In the genomic region with DNA sequence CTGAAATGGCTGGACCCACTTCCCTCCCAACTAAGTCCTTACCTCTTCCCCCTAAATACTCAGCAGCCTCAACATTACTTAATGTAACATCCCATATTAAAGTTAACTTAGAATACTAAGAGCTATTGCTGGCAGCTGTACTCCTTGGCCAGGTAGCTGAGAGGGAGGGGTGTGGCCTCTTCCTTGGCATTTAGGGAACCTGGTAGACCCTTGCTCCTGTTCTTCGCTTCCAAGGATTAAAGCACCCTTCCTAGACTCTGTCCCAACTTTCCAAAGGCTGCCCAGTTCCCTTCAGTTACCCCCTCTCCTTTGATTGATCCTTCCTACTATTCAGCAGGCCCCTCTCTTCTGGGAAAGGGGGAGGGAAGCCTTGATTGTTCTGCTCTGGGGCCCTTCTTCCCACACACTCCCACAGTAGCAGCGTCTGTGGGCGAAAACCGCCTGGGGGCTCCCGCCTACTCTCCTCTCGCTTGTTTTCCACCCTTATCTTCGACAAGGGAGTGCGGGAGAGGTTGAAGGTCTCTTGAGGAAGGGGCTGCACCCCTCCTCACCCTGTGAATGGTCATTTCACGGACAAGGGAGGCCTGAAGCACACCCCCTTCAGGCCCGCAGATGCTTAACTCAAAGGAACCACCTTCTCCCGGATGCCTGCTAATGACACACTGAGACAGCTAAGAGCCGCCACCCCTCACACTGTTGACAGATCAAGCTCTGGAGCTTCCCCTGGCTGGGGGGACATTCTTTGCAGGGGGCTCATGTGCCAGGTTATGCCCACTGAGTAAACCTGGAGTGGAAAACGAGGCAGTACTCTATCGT, we compare ENCODE assay signal across 8 mouse cellular contexts. TPM values are rescaled to one million over a fixed set of nuclear protein-coding genes. Genes with fewer than 3 reads are reported as not detected.
A peak's percentile ranks its signal among the peaks of the same experiment; 100 is the strongest.
DNase-seq lines count a peak whose midpoint lies in the region; ATAC-seq and TF ChIP-seq lines count a peak whose summit lies in the region.

No protein-coding gene starts in this region.

- peaks cover 34% of the 10 kb centered on the region for H3K4me1 ChIP-seq in forebrain, embryonic 11.5 days (replicated peaks; ENCODE audit: control insufficient read depth, insufficient read depth, low read length)
- peaks cover 71% of the 10 kb centered on the region for H3K4me1 ChIP-seq in kidney, embryonic 16.5 days (ENCODE audit: insufficient read depth, low read length)
- H3K4me1 ChIP-seq in midbrain, embryonic 15.5 days = peaks cover 50% of the 10 kb centered on the region

- H3K9ac ChIP-seq in forebrain, embryonic 11.5 days (ENCODE audit: low read length) = peak overlapping the region; percentile 61
- peak overlapping the region; percentile 75 for H3K9ac ChIP-seq in kidney, embryonic 16.5 days (replicated peaks; ENCODE audit: low read length)
- H3K9ac ChIP-seq in midbrain, embryonic 15.5 days = no peak overlapping the region

- H3K9me3 ChIP-seq in forebrain, embryonic 11.5 days (ENCODE audit: control insufficient read depth, low read length) = no peaks in the 10 kb centered on the region
- H3K9me3 ChIP-seq in kidney, embryonic 16.5 days (ENCODE audit: low read length) = no peaks in the 10 kb centered on the region
- H3K9me3 ChIP-seq in midbrain, embryonic 15.5 days = no peaks in the 10 kb centered on the region

- ATAC-seq in forebrain, embryonic 11.5 days (replicated peaks; ENCODE audit: low FRiP score) = no peak
- no peak for ATAC-seq in kidney, embryonic 16.5 days (ENCODE audit: low FRiP score, low TSS enrichment)
- no peak for ATAC-seq in midbrain, embryonic 15.5 days (replicated peaks)

- peak overlapping the region; percentile 95 for H3K4me2 ChIP-seq in forebrain, embryonic 11.5 days (ENCODE audit: low read depth, low read length, severe bottlenecking)
- H3K4me2 ChIP-seq in kidney, embryonic 16.5 days (replicated peaks; ENCODE audit: low read depth, low read length) = peak overlapping the region; percentile 80
- H3K4me2 ChIP-seq in midbrain, embryonic 15.5 days = peak overlapping the region; percentile 93

- TF ChIP-seq CTCF in layer of hippocampus, adult 2 months (conservative IDR thresholded peaks at IDR 0.05) = peak; percentile 21

- peak overlapping the region; percentile 99 for H3K27ac ChIP-seq in layer of hippocampus, adult 2 months
- H3K27ac ChIP-seq in forebrain, embryonic 11.5 days (ENCODE audit: low read depth, low read length) = no peak overlapping the region
- peak overlapping the region; percentile 98 for H3K27ac ChIP-seq in kidney, embryonic 16.5 days (ENCODE audit: low read length)
- no peak overlapping the region for H3K27ac ChIP-seq in midbrain, embryonic 15.5 days

- peak overlapping the region; percentile 85 for H3K4me3 ChIP-seq in layer of hippocampus, adult 2 months
- H3K4me3 ChIP-seq in forebrain, embryonic 11.5 days (ENCODE audit: low read depth, low read length) = peak overlapping the region; percentile 54
- peak overlapping the region; percentile 62 for H3K4me3 ChIP-seq in kidney, embryonic 16.5 days (ENCODE audit: low read length)
- H3K4me3 ChIP-seq in midbrain, embryonic 15.5 days = peak overlapping the region; percentile 56

- H3K36me3 ChIP-seq in forebrain, embryonic 11.5 days (ENCODE audit: control insufficient read depth, insufficient read depth, low read length) = no peaks in the 10 kb centered on the region
- H3K36me3 ChIP-seq in kidney, embryonic 16.5 days (ENCODE audit: insufficient read depth, low read length) = peaks cover 9% of the 10 kb centered on the region; the same call in 1 of the 2 replicates
- no peaks in the 10 kb centered on the region for H3K36me3 ChIP-seq in midbrain, embryonic 15.5 days (replicated peaks)

- DNase-seq in layer of hippocampus, adult 2 months (ENCODE audit: low spot score in 2 of 2) = no peak
- no peak for DNase-seq in layer of hippocampus, postnatal 14 days (ENCODE audit: low spot score in 2 of 2)
- peak; percentile 65 for DNase-seq in NIH3T3 (ENCODE audit: low read depth)
- DNase-seq in forebrain, embryonic 11.5 days (ENCODE audit: low spot score) = peak; percentile 68
- no peak for DNase-seq in gastrocnemius, adult 8-10 months (ENCODE audit: low spot score in 2 of 2)
- no peak for DNase-seq in gastrocnemius, postnatal 36 days

- intact Hi-C loops in gastrocnemius, postnatal 36 days (cut with DNase I) = no loop called here

- peaks cover 69% of the 10 kb centered on the region for H3K27me3 ChIP-seq in forebrain, embryonic 11.5 days (ENCODE audit: control insufficient read depth, insufficient read depth, low read length)
- H3K27me3 ChIP-seq in kidney, embryonic 16.5 days (ENCODE audit: insufficient read depth, low read length) = no peaks in the 10 kb centered on the region
- peaks cover 65% of the 10 kb centered on the region for H3K27me3 ChIP-seq in midbrain, embryonic 15.5 days (replicated peaks)

- WGBS in forebrain, embryonic 11.5 days = 2% methylated on average over 14 of the region's 14 CpGs
- WGBS in kidney, embryonic 16.5 days = 7% methylated on average over 14 of the region's 14 CpGs
- WGBS in midbrain, embryonic 15.5 days = 5% methylated on average over 14 of the region's 14 CpGs

RNA-seq across cellular contexts. Expression of a gene that starts 1.1 kb away (rescaled TPM):
- total RNA-seq in layer of hippocampus, adult 2 months (2021) = 1 to 10 TPM; 5.8 to 6.8 TPM
- total RNA-seq in layer of hippocampus, postnatal 14 days (2021) = 1 to 10 TPM; 3.5 to 5.7 TPM
- polyA plus RNA-seq in forebrain, embryonic 11.5 days (2014; fragmentation: Nextera tagmentation; extraction: Ambion mirVana) = 12.0 and 12.2 TPM in 2 replicates
- polyA plus RNA-seq in kidney, embryonic 16.5 days (2015; fragmentation: Nextera tagmentation; extraction: Ambion mirVana) = 10.6 and 10.7 TPM in 2 replicates
- polyA plus RNA-seq in midbrain, embryonic 15.5 days (2015; fragmentation: Nextera tagmentation; extraction: Ambion mirVana) = 3.3 and 3.7 TPM in 2 replicates
- total RNA-seq in gastrocnemius, adult 8-10 months (2022) = 1 to 10 TPM; 2.0 to 2.6 (median 2.3) TPM
- 1 to 10 TPM; 1.9 to 2.1 TPM for total RNA-seq in gastrocnemius, postnatal 36 days (2021)

RNA-seq across cellular contexts. Expression of a gene that starts 2.8 kb away (rescaled TPM):
- 10 to 100 TPM; 44.0 to 44.4 TPM for total RNA-seq in layer of hippocampus, adult 2 months (2021)
- 10 to 100 TPM; 33.3 to 36.9 TPM for total RNA-seq in layer of hippocampus, postnatal 14 days (2021)
- polyA plus RNA-seq in forebrain, embryonic 11.5 days (2014; fragmentation: Nextera tagmentation; extraction: Ambion mirVana) = 4.9 and 5.5 TPM in 2 replicates
- 28.8 and 32.1 TPM in 2 replicates for polyA plus RNA-seq in kidney, embryonic 16.5 days (2015; fragmentation: Nextera tagmentation; extraction: Ambion mirVana)
- 1.9 and 2.6 TPM in 2 replicates for polyA plus RNA-seq in midbrain, embryonic 15.5 days (2015; fragmentation: Nextera tagmentation; extraction: Ambion mirVana)
- total RNA-seq in gastrocnemius, adult 8-10 months (2022) = 1 to 10 TPM; 2.1 to 3.6 (median 2.8) TPM
- 1 to 10 TPM; 2.3 to 4.4 TPM for total RNA-seq in gastrocnemius, postnatal 36 days (2021)

RNA-seq across cellular contexts. Expression of a gene that starts 22.8 kb away (rescaled TPM):
- 1 to 10 TPM; 6.4 to 6.7 TPM for total RNA-seq in layer of hippocampus, adult 2 months (2021)
- total RNA-seq in layer of hippocampus, postnatal 14 days (2021) = 1 to 10 TPM; 6.1 to 6.2 TPM
- 6.8 and 7.8 TPM in 2 replicates for polyA plus RNA-seq in forebrain, embryonic 11.5 days (2014; fragmentation: Nextera tagmentation; extraction: Ambion mirVana)
- 33.8 and 37.4 TPM in 2 replicates for polyA plus RNA-seq in kidney, embryonic 16.5 days (2015; fragmentation: Nextera tagmentation; extraction: Ambion mirVana)
- polyA plus RNA-seq in midbrain, embryonic 15.5 days (2015; fragmentation: Nextera tagmentation; extraction: Ambion mirVana) = 5.8 and 5.9 TPM in 2 replicates
- total RNA-seq in gastrocnemius, adult 8-10 months (2022) = 10 to 100 TPM; 14.1 to 15.3 (median 14.2) TPM
- 10 to 100 TPM; 15.4 to 15.5 TPM for total RNA-seq in gastrocnemius, postnatal 36 days (2021)

RNA-seq across cellular contexts. Expression of a gene that starts 39.4 kb away (rescaled TPM):
- total RNA-seq in layer of hippocampus, adult 2 months (2021) = 1 to 10 TPM in 1 of 2 experiments, under 1 TPM in 1; 0.59 to 1.1 TPM
- under 1 TPM; 0.48 to 0.76 TPM for total RNA-seq in layer of hippocampus, postnatal 14 days (2021)
- polyA plus RNA-seq in forebrain, embryonic 11.5 days (2014; fragmentation: Nextera tagmentation; extraction: Ambion mirVana) = 0.40 and 0.51 TPM in 2 replicates
- polyA plus RNA-seq in kidney, embryonic 16.5 days (2015; fragmentation: Nextera tagmentation; extraction: Ambion mirVana) = 0.31 and 0.50 TPM in 2 replicates
- 0.25 and 0.46 TPM in 2 replicates for polyA plus RNA-seq in midbrain, embryonic 15.5 days (2015; fragmentation: Nextera tagmentation; extraction: Ambion mirVana)
- total RNA-seq in gastrocnemius, adult 8-10 months (2022) = not detected
- total RNA-seq in gastrocnemius, postnatal 36 days (2021) = under 1 TPM; 0.15 to 0.18 TPM

RNA-seq across cellular contexts. Expression of a gene that starts 44.6 kb away (rescaled TPM):
- 100 to 1,000 TPM; 288 to 310 TPM for total RNA-seq in layer of hippocampus, adult 2 months (2021)
- 100 to 1,000 TPM; 287 to 301 TPM for total RNA-seq in layer of hippocampus, postnatal 14 days (2021)
- 71.2 and 75.0 TPM in 2 replicates for polyA plus RNA-seq in forebrain, embryonic 11.5 days (2014; fragmentation: Nextera tagmentation; extraction: Ambion mirVana)
- 70.9 and 71.7 TPM in 2 replicates for polyA plus RNA-seq in kidney, embryonic 16.5 days (2015; fragmentation: Nextera tagmentation; extraction: Ambion mirVana)
- 117 and 119 TPM in 2 replicates for polyA plus RNA-seq in midbrain, embryonic 15.5 days (2015; fragmentation: Nextera tagmentation; extraction: Ambion mirVana)
- 10 to 100 TPM; 25.5 to 45.5 (median 36.3) TPM for total RNA-seq in gastrocnemius, adult 8-10 months (2022)
- 10 to 100 TPM; 48.6 to 49.1 TPM for total RNA-seq in gastrocnemius, postnatal 36 days (2021)

Comparison
In these comparisons a context has a peak if more than half of its experiments do, and no peak if none do; other contexts are left out.
1. DNase-seq: peak in NIH3T3 (single experiment) and forebrain, embryonic 11.5 days (single experiment); none in layer of hippocampus, adult 2 months (0 of 2), layer of hippocampus, postnatal 14 days (0 of 2), gastrocnemius, adult 8-10 months (0 of 2) and gastrocnemius, postnatal 36 days (0 of 2).
2. H3K27ac ChIP-seq: peak in layer of hippocampus, adult 2 months (single experiment) and kidney, embryonic 16.5 days (single experiment); none in forebrain, embryonic 11.5 days (single experiment) and midbrain, embryonic 15.5 days (single experiment).
3. RNA of a gene that starts 2.8 kb away (total RNA-seq): 44.0 to 44.4 TPM in layer of hippocampus, adult 2 months and 33.3 to 36.9 TPM in layer of hippocampus, postnatal 14 days; 2.3 to 4.4 TPM in gastrocnemius, postnatal 36 days and 2.1 to 3.6 TPM in gastrocnemius, adult 8-10 months; every median in the first group is over 4 times any median in the second.
4. Peak in every context shown above with its lines, with median percentiles within 50 percentile points of each other: H3K4me3 ChIP-seq and H3K4me2 ChIP-seq.